Mouse (Mus musculus) limb, embryonic 15.5 days (tissue): ENCODE measurements around the gene Vwa5b1. TPM values are rescaled to one million over a fixed set of nuclear protein-coding genes. Genes with fewer than 3 reads are reported as not detected.

Experiments used
- ATAC-seq: fragments of 200-750 bp; cut with Nextera tagmentation; 2 replicates; pipeline ENCODE4 v1.8.0; 2017; ENCODE audit warnings: low read depth, moderate TSS enrichment; ENCODE audit not compliant: insufficient number of reproducible peaks, low FRiP score, low TSS enrichment
- H3K27ac ChIP-seq: fragments of 300-500 bp; sonication (generic); 2 replicates; pipeline ENCODE4 v1.5.1; 2015; ENCODE audit warnings: moderate library complexity, mild to moderate bottlenecking, inconsistent platforms
- H3K27me3 ChIP-seq: fragments of 300-500 bp; sonication (generic); 2 replicates; pipeline ENCODE4 v1.6.1; 2015; ENCODE audit warnings: inconsistent platforms
- H3K36me3 ChIP-seq: fragments of 300-500 bp; sonication (generic); 2 replicates; pipeline ENCODE4 v1.6.1; 2015; ENCODE audit warnings: inconsistent platforms
- H3K4me1 ChIP-seq: fragments of 300-500 bp; sonication (generic); 2 replicates; pipeline ENCODE4 v1.6.1; 2015; ENCODE audit warnings: inconsistent platforms
- H3K4me2 ChIP-seq: fragments of 300-500 bp; sonication (generic); 2 replicates; pipeline ENCODE4 v1.6.1; 2015; ENCODE audit warnings: mild to moderate bottlenecking, inconsistent platforms
- H3K4me3 ChIP-seq: fragments of 300-500 bp; sonication (generic); 2 replicates; pipeline ENCODE4 v1.5.1; 2015; ENCODE audit warnings: mild to moderate bottlenecking, inconsistent platforms
- H3K9ac ChIP-seq: fragments of 300-500 bp; sonication (generic); 2 replicates; pipeline ENCODE4 v1.6.1; 2015; ENCODE audit warnings: inconsistent platforms
- H3K9me3 ChIP-seq: fragments of 300-500 bp; sonication (generic); 2 replicates; pipeline ENCODE4 v1.6.1; 2016; ENCODE audit warnings: inconsistent platforms
- WGBS: fragments of 180-500 bp; shearing (Covaris S2); methylation state at CpG from one replicate; pipeline ENCODE4 v1.1.7; 2015; 5-methylcytosine and 5-hydroxymethylcytosine counted together
- polyA plus RNA-seq: library from polyadenylated mRNA; unstranded; fragments of >200 nt; fragmentation: Nextera tagmentation; extraction: Ambion mirVana; gene quantifications from 2 replicates; pipeline ENCODE4 v1.2.1, GENCODE M21; 2015

The Vwa5b1 gene
- polyA plus RNA-seq, 1 experiment from 2014 or later, result 0.08 TPM

GRCm38 (mm10) chr4:138547556-138547955, 88.1 kb downstream of the Vwa5b1 start:
- Histone ChIP-seq H3K27ac (no peak overlapping the region), H3K9me3 (no peaks in the 10 kb centered on the region), H3K27me3 (peaks cover 17% of the 10 kb centered on the region), H3K4me1 (peaks cover 11% of the 10 kb centered on the region), H3K36me3 (no peaks in the 10 kb centered on the region), H3K4me2 (no peak overlapping the region), H3K9ac (no peak overlapping the region), H3K4me3 (no peak overlapping the region)
- no peak for ATAC-seq
- WGBS, result 22% methylated on average over 10 of the region's 10 CpGs

GRCm38 (mm10) chr4:138547041-138547440, 88.6 kb downstream of the Vwa5b1 start:
- no peak overlapping the region for H3K9ac ChIP-seq
- peaks cover 17% of the 10 kb centered on the region for H3K27me3 ChIP-seq
- no peak overlapping the region for H3K4me3 ChIP-seq
- H3K27ac ChIP-seq, result no peak overlapping the region
- ATAC-seq, result no peak
- 60% methylated on average over 6 of the region's 6 CpGs for WGBS
- no peaks in the 10 kb centered on the region for H3K36me3 ChIP-seq
- H3K4me1 ChIP-seq, result peaks cover 11% of the 10 kb centered on the region
- H3K4me2 ChIP-seq, result no peak overlapping the region
- no peaks in the 10 kb centered on the region for H3K9me3 ChIP-seq

GRCm38 (mm10) chr4:138546241-138546640, 89.4 kb downstream of the Vwa5b1 start:
- Histone ChIP-seq H3K4me1 (peaks cover 11% of the 10 kb centered on the region), H3K4me3 (no peak overlapping the region), H3K27me3 (peaks cover 17% of the 10 kb centered on the region), H3K36me3 (no peaks in the 10 kb centered on the region), H3K9me3 (no peaks in the 10 kb centered on the region), H3K9ac (no peak overlapping the region), H3K27ac (no peak overlapping the region), H3K4me2 (no peak overlapping the region)
- no peak for ATAC-seq
- WGBS, result 70% methylated on average over 11 of the region's 11 CpGs

GRCm38 (mm10) chr4:138543177-138543576, 92.5 kb downstream of the Vwa5b1 start:
- 31% methylated on average over 12 of the region's 12 CpGs for WGBS
- peaks cover 11% of the 10 kb centered on the region for H3K4me1 ChIP-seq
- H3K9ac ChIP-seq, result 0 out of 2 replicates have a peak overlapping the region, but pooled peaks have one; percentile 14
- no peak overlapping the region for H3K4me2 ChIP-seq
- peaks cover 7% of the 10 kb centered on the region for H3K27me3 ChIP-seq
- no peak overlapping the region for H3K27ac ChIP-seq
- no peak overlapping the region for H3K4me3 ChIP-seq
- no peaks in the 10 kb centered on the region for H3K9me3 ChIP-seq
- ATAC-seq, result no peak
- H3K36me3 ChIP-seq, result no peaks in the 10 kb centered on the region

- H3K27ac ChIP-seq, result no peak overlapping the region
- ATAC-seq, result no peak
- 49% methylated on average over 4 of the region's 4 CpGs for WGBS
- no peaks in the 10 kb centered on the region; the same call in 1 of the 2 replicates for H3K9me3 ChIP-seq
- H3K4me1 ChIP-seq, result peaks cover 4% of the 10 kb centered on the region
- no peaks in the 10 kb centered on the region; the same call in 1 of the 2 replicates for H3K27me3 ChIP-seq
- no peak overlapping the region for H3K4me2 ChIP-seq
- H3K9ac ChIP-seq, result no peak overlapping the region
- H3K4me3 ChIP-seq, result no peak overlapping the region
- H3K36me3 ChIP-seq, result no peaks in the 10 kb centered on the region
Observed at GRCm38 (mm10) chr4:138538084-138538449, 97.6 kb downstream of the Vwa5b1 start.

GRCm38 (mm10) chr4:138537210-138538083, 98.2 kb downstream of the Vwa5b1 start:
- no peak overlapping the region for H3K27ac ChIP-seq
- no peaks in the 10 kb centered on the region; the same call in 1 of the 2 replicates for H3K27me3 ChIP-seq
- H3K9ac ChIP-seq, result no peak overlapping the region
- ATAC-seq, result no peak
- no peaks in the 10 kb centered on the region; the same call in 1 of the 2 replicates for H3K9me3 ChIP-seq
- no peaks in the 10 kb centered on the region for H3K36me3 ChIP-seq
- 33% methylated on average over 10 of the region's 10 CpGs for WGBS
- H3K4me3 ChIP-seq, result no peak overlapping the region
- H3K4me1 ChIP-seq, result no peaks in the 10 kb centered on the region
- no peak overlapping the region for H3K4me2 ChIP-seq

- Histone ChIP-seq H3K36me3 (no peaks in the 10 kb centered on the region), H3K9ac (no peak overlapping the region), H3K9me3 (no peaks in the 10 kb centered on the region; the same call in 1 of the 2 replicates), H3K4me3 (no peak overlapping the region), H3K4me1 (no peaks in the 10 kb centered on the region), H3K27ac (no peak overlapping the region), H3K27me3 (no peaks in the 10 kb centered on the region; the same call in 1 of the 2 replicates), H3K4me2 (no peak overlapping the region)
- no peak for ATAC-seq
- 84% methylated on average over 12 of the region's 12 CpGs for WGBS
Observed at GRCm38 (mm10) chr4:138535610-138536009, 100.1 kb downstream of the Vwa5b1 start.

GRCm38 (mm10) chr4:138533877-138534276, 101.8 kb downstream of the Vwa5b1 start:
- H3K36me3 ChIP-seq, result no peaks in the 10 kb centered on the region
- no peak overlapping the region for H3K27ac ChIP-seq
- no peaks in the 10 kb centered on the region for H3K4me1 ChIP-seq
- ATAC-seq, result no peak
- no peak overlapping the region for H3K4me2 ChIP-seq
- H3K27me3 ChIP-seq, result no peaks in the 10 kb centered on the region; the same call in 1 of the 2 replicates
- H3K4me3 ChIP-seq, result no peak overlapping the region
- no peak overlapping the region for H3K9ac ChIP-seq
- WGBS, result 81% methylated on average over 2 of the region's 2 CpGs
- no peaks in the 10 kb centered on the region; the same call in 1 of the 2 replicates for H3K9me3 ChIP-seq

- H3K4me3 ChIP-seq, result no peak overlapping the region
- no peak for ATAC-seq
- H3K4me2 ChIP-seq, result no peak overlapping the region
- WGBS, result 69% methylated on average over 2 of the region's 2 CpGs
- H3K4me1 ChIP-seq, result no peaks in the 10 kb centered on the region
- no peaks in the 10 kb centered on the region; the same call in 1 of the 2 replicates for H3K9me3 ChIP-seq
- H3K9ac ChIP-seq, result no peak overlapping the region
- H3K27me3 ChIP-seq, result no peaks in the 10 kb centered on the region; the same call in 1 of the 2 replicates
- no peak overlapping the region for H3K27ac ChIP-seq
- H3K36me3 ChIP-seq, result no peaks in the 10 kb centered on the region
Observed at GRCm38 (mm10) chr4:138531761-138532160, 103.9 kb downstream of the Vwa5b1 start.

GRCm38 (mm10) chr4:138530011-138530410, 105.7 kb downstream of the Vwa5b1 start:
- no peak for ATAC-seq
- no peak overlapping the region for H3K4me2 ChIP-seq
- no peak overlapping the region for H3K4me3 ChIP-seq
- H3K27me3 ChIP-seq, result no peaks in the 10 kb centered on the region
- H3K9ac ChIP-seq, result no peak overlapping the region
- no peaks in the 10 kb centered on the region for H3K4me1 ChIP-seq
- no peaks in the 10 kb centered on the region for H3K36me3 ChIP-seq
- 87% methylated on average over 6 of the region's 6 CpGs for WGBS
- no peaks in the 10 kb centered on the region; the same call in 1 of the 2 replicates for H3K9me3 ChIP-seq
- no peak overlapping the region for H3K27ac ChIP-seq

GRCm38 (mm10) chr4:138525684-138526083, 110.0 kb downstream of the Vwa5b1 start:
- no peak for ATAC-seq

GRCm38 (mm10) chr4:138524769-138525168, 110.9 kb downstream of the Vwa5b1 start:
- 78% methylated on average over 9 of the region's 9 CpGs for WGBS
- no peaks in the 10 kb centered on the region for H3K9me3 ChIP-seq
- H3K9ac ChIP-seq, result no peak overlapping the region
- no peak overlapping the region for H3K4me3 ChIP-seq
- no peaks in the 10 kb centered on the region for H3K27me3 ChIP-seq
- H3K27ac ChIP-seq, result no peak overlapping the region
- no peaks in the 10 kb centered on the region for H3K4me1 ChIP-seq
- no peak for ATAC-seq
- H3K4me2 ChIP-seq, result no peak overlapping the region
- no peaks in the 10 kb centered on the region for H3K36me3 ChIP-seq

More at GRCm38 (mm10) chr4:138525684-138526083, 110.0 kb downstream of the Vwa5b1 start:
- Histone ChIP-seq H3K4me2 (no peak overlapping the region), H3K9ac (no peak overlapping the region), H3K9me3 (no peaks in the 10 kb centered on the region), H3K4me1 (no peaks in the 10 kb centered on the region), H3K27me3 (no peaks in the 10 kb centered on the region), H3K27ac (no peak overlapping the region), H3K4me3 (no peak overlapping the region), H3K36me3 (no peaks in the 10 kb centered on the region)
- WGBS, result 88% methylated on average over 4 of the region's 4 CpGs
